Mouse (Mus musculus) neural tube, embryonic 11.5 days (tissue): ENCODE measurements at regions not wholly inside any gene's neighbourhood (a gene's known extent, or its start where the extent isn't known, plus 50 kb on each side); places are given as distances from the start of the nearest gene placed in this dataset.

Source experiments
- ATAC-seq: fragments of 200-750 bp; cut with Nextera tagmentation; 2 replicates; pipeline ENCODE4 v1.8.0; 2017; ENCODE audit warnings: moderate number of reproducible peaks, mild to moderate bottlenecking, moderate TSS enrichment, moderate library complexity; ENCODE audit not compliant: insufficient read depth, low FRiP score, low TSS enrichment
- DNase-seq: peaks from one replicate; pipeline ENCODE4 v3.0.0-alpha.2; 2015; ENCODE audit warnings: low spot score
- H3K27ac ChIP-seq: fragments of 300-500 bp; sonication (generic); 2 replicates; pipeline ENCODE4 v1.5.1; 2014; ENCODE audit warnings: low read depth, mild to moderate bottlenecking, low read length
- H3K27me3 ChIP-seq: fragments of 300-500 bp; sonication (generic); 2 replicates; pipeline ENCODE4 v1.6.1; 2014; ENCODE audit warnings: mild to moderate bottlenecking, low read length, mixed read lengths; ENCODE audit not compliant: control insufficient read depth, insufficient read depth
- H3K36me3 ChIP-seq: fragments of 300-500 bp; sonication (generic); 2 replicates; pipeline ENCODE4 v1.6.1; 2014; ENCODE audit warnings: mild to moderate bottlenecking, low read length, moderate library complexity, mixed read lengths; ENCODE audit not compliant: control insufficient read depth, insufficient read depth
- H3K4me1 ChIP-seq: fragments of 300-500 bp; sonication (generic); 2 replicates; pipeline ENCODE4 v1.6.1; 2014; ENCODE audit warnings: low read length, mixed read lengths; ENCODE audit not compliant: control insufficient read depth, insufficient read depth
- H3K4me2 ChIP-seq: fragments of 300-500 bp; sonication (generic); 2 replicates; pipeline ENCODE4 v1.6.1; 2014; ENCODE audit warnings: low read depth, mild to moderate bottlenecking, moderate library complexity
- H3K4me3 ChIP-seq: fragments of 300-500 bp; sonication (generic); 2 replicates; pipeline ENCODE4 v1.5.1; 2014; ENCODE audit warnings: low read depth, low read length
- H3K9ac ChIP-seq: fragments of 300-500 bp; sonication (generic); 2 replicates; pipeline ENCODE4 v1.6.1; 2014; ENCODE audit warnings: mild to moderate bottlenecking, low read length
- H3K9me3 ChIP-seq: fragments of 300-500 bp; sonication (generic); 2 replicates; pipeline ENCODE4 v1.6.1; 2016; ENCODE audit warnings: low read length; ENCODE audit not compliant: control insufficient read depth
- WGBS: fragments of 180-500 bp; shearing (Covaris S2); extraction: QIAGEN DNeasy Blood & Tissue Kit; methylation state at CpG from one replicate; pipeline ENCODE4 v1.1.7; 2014; 5-methylcytosine and 5-hydroxymethylcytosine counted together

DNA sequence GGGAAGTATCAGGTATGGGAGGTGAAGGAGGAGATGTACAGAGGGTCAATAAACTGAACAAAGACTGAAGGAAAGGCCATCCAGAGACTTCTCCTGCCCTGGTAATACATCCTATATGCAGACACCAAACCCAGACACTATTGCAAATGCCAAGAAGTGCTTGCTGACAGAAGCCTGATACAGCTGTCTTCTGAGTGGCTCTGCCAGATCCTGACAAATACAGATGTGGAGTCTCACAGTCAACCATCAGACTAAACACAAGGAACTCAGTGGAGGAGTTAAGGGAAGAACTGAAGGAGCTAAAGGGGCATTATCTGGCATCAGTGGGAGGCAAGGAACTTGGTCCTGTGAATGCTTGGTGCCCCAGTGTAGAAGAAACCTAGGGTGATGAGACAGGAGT lies 557.1 kb downstream of the Speer2 start:
- Histone ChIP-seq H3K27ac (no peak overlapping the region), H3K36me3 (no peaks in the 10 kb centered on the region), H3K9me3 (no peaks in the 10 kb centered on the region), H3K4me2 (no peak overlapping the region), H3K27me3 (no peaks in the 10 kb centered on the region), H3K4me1 (no peaks in the 10 kb centered on the region), H3K4me3 (no peak overlapping the region), H3K9ac (no peak overlapping the region)
- DNase-seq: no peak
- ATAC-seq: no peak

DNA sequence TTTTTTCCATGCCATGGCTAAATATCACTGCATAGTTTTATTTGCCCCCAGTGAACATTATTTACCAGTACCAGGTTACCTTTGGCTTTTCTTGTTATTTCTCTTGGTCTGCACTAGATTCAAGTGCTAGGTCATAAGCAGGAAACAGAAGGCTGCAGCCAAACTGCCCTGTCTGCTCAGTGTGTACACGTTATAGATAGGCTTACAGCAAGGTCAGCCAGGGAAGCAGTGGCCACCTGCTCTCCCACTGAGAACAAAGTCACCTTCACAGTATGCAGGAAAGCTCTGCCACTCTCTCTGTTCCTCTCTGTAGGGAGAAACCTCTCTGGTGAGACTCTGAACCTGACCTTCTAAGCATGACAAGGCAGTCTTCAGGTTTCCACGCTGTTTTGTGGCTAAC lies 561.0 kb downstream of the Speer2 start:
- no peaks in the 10 kb centered on the region for H3K27me3 ChIP-seq
- no peaks in the 10 kb centered on the region for H3K4me1 ChIP-seq
- no peak overlapping the region for H3K9ac ChIP-seq
- no peaks in the 10 kb centered on the region for H3K36me3 ChIP-seq
- DNase-seq (peak; percentile 10), ATAC-seq (no peak)
- 37% methylated on average over 2 of the region's 2 CpGs for WGBS
- H3K4me3 ChIP-seq: no peak overlapping the region
- no peak overlapping the region for H3K4me2 ChIP-seq
- no peak overlapping the region for H3K27ac ChIP-seq
- H3K9me3 ChIP-seq: no peaks in the 10 kb centered on the region
